Mouse (Mus musculus) neutrophil, adult 5-6 weeks (primary cell): Measurements from ENCODE around the gene Ptrh2. TPM values are rescaled to one million over a fixed set of nuclear protein-coding genes. Genes with fewer than 3 reads are reported as not detected.
A peak's percentile ranks its signal among the peaks of the same experiment; 100 is the strongest.

Experiments
- ATAC-seq: fragments of 151-379, 151-347 bp; 2 replicates; pipeline ENCODE4 v1.8.0; 2017; ENCODE audit warnings: mild to moderate bottlenecking, moderate TSS enrichment; ENCODE audit not compliant: insufficient number of reproducible peaks, poor library complexity, low FRiP score, severe bottlenecking; ENCODE audit errors: extremely low read depth
- total RNA-seq: library from RNA; stranded (forward); fragments of 200-1000 nt; gene quantifications from 2 replicates; pipeline ENCODE4 v1.2.3, GENCODE M21; 2017

Ptrh2 gene
- total RNA-seq = 7.9 and 8.6 TPM in 2 replicates

GRCm38 (mm10) chr11:86683395-86684125, at the start of gene Ptrh2, which contains the start of gene Vmp1:
TSS of gene Ptrh2 (plus strand) at chr11:86683985.
TSS of gene Vmp1 (minus strand) at chr11:86683836.
- peak; percentile 85 for ATAC-seq

GRCm38 (mm10) chr11:86634396-86634795, 49.4 kb upstream of the Ptrh2 start:
- no peak for ATAC-seq

- ATAC-seq = no peak
Observed at GRCm38 (mm10) chr11:86637697-86638096, 46.1 kb upstream of the Ptrh2 start.

DNA sequence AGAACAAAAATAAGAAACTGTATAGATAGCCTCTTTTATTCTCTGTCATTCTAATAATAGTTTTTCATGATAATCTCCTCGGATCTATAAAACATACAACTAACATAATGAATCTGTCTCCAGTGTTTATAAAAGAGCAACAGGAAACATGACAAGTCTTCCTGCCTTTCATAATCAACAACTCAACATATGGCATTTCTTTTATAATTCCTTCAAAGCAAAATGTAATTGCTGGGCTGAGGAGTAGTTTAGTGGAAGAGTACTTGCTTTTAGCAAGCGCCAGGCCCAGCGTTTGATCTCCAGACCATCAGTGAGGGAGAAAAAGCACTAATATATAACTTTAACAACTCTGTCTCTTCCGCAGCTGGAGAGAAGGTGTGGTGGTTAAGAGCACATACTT, 42.1 kb upstream of the Ptrh2 start:
- no peak for ATAC-seq

DNA sequence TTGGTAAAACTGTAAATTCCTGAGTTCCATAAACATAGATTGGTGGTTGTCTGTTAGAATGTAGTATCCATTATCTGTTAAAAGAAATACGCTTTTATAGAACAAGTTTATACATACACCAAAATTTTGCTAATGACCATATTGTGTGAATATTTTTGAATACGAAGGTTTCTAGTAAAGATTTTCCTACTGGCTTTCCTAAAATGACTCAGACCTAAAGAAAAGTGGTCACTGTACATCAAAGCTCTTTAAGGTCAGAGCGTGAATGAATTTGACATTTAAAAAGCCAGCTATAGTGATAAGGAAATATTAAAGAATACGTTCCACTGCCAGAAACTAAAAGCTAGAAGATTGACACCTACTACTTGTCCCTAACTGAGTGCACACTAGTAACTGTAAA, 39.2 kb upstream of the Ptrh2 start:
- ATAC-seq = no peak

DNA sequence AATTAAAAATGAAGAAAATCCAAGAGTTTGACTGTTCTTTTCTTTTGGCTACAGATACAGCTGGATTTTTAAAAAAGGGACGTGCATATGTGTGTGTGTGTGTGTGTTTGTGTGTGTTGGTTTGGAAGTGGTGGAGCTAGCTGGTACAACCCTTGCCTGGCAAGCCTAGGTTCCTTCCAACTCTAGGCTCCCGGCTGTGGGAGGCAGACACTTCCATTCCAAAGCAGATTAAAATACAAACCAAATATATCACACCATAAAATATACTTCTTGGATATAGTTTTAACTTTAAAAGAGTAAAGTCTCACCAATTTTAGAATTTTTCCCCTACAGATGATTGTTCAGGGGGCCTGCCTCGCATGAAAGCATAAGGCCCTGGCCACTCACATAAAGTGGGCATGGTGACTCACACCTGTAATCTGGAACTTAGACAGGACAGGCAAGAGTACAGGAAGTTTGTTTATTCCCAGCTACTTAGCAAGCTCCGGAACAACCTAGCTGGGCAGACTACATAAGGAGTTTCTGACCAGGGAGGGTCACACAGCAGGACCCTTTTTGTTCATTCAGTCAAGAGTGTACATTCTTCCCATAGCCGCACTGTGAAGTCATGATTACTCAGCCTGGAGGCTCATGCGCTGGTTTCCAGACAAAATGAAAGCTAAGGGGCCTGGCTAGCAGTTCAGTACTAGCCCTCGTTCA, 37.5 kb upstream of the Ptrh2 start:
- no peak for ATAC-seq

GRCm38 (mm10) chr11:86646885-86647459, 36.8 kb upstream of the Ptrh2 start:
- no peak for ATAC-seq

DNA sequence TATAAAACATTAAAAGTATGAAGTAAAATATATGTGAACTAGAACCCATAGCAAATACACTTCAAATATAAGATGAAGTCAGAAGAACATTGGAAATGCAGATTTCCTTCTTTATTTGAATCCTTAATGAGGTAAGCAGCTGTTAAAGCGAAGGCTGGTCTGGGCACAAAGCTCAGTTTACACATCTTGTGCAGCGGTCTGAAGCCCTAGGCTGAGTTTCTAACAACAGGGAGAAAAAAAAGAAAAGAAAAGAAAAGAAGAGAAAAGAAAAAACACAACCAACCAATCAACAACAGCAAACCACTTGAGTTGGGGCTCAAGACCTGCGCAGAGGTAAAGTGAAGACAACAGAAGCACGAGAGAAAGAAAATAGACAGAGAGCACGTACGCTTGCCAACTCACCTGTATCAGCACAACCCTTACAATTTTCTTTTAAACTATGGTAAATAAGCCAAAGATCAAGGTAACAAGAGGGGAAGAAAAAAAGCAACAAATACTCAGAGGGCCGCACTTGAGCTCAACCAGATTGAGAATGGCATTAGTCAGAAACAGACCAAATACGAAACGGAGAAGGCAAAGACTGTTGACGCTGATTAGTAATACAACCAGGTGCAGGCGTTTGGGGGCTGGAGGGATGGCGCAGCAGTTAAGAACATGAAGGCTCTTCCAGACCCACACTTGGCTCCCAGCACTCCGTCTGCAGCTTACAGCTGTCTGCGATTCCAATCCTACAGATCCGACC, 35.9 kb upstream of the Ptrh2 start:
- ATAC-seq = no peak

GRCm38 (mm10) chr11:86649542-86649941, 34.2 kb upstream of the Ptrh2 start:
- no peak for ATAC-seq

DNA sequence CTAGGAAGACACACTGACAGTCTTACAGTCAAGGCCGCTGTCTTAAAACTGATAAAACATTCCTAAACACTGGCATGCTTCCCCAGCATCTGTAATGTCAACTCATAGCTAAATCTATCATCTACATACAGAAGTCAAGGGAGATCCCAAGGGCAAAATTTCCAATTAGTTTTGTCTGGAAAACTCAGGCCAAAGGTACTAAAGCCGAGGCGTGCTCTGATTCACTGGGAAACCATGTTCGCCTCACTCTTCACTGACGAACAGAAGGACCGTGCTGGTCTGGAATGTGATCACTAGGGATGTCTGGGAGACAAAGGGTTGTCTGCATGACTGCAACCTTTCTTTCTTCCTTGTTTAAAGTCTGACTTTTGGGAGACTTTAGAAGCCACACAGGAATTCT, 33.1 kb upstream of the Ptrh2 start:
- no peak for ATAC-seq

DNA sequence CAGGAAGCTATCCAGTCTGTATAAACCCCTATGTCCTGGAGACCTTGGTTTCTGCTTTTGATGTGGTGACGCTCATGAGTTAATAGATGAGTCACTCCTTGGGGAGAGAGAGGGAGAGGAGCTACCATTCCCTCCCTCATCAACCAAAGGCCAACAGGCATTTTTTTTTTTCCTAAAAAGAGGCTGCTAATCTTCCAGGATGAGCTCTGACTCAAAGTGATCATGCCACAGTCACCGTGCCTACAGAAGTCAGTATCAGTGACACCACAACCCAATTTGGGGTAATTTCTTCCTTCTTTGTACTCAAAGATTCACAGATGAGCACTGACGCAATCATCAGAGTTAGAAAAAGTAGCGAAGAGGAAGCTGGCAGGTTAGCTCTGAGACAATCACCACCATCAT, 31.2 kb upstream of the Ptrh2 start:
- ATAC-seq = peak; percentile 53; the same call in 1 of the 2 replicates

GRCm38 (mm10) chr11:86653446-86653845, 30.3 kb upstream of the Ptrh2 start:
- ATAC-seq = peak; percentile 70

DNA sequence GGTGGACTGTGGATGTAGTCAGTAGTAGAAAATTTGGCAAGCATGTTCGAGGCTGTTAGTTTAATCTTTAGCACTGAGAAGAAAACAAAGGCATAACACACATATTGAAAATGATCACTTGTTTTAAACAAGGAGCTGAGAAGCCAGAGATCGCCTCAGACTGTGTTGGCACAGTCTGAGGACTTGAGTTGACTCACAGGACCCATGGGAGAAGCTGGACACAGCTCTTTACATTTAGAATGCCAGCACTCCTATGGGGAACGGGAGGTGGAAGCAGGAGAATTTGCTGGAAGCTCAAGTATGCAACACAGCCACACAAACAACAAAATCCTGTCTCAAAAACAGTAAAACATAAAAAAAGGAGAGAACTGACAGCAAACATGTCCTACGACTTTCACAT, 29.7 kb upstream of the Ptrh2 start:
- ATAC-seq = no peak

- ATAC-seq = 0 out of 2 replicates have a peak, but pooled peaks have one; percentile 31
Observed at GRCm38 (mm10) chr11:86655671-86656070, 28.1 kb upstream of the Ptrh2 start.

DNA sequence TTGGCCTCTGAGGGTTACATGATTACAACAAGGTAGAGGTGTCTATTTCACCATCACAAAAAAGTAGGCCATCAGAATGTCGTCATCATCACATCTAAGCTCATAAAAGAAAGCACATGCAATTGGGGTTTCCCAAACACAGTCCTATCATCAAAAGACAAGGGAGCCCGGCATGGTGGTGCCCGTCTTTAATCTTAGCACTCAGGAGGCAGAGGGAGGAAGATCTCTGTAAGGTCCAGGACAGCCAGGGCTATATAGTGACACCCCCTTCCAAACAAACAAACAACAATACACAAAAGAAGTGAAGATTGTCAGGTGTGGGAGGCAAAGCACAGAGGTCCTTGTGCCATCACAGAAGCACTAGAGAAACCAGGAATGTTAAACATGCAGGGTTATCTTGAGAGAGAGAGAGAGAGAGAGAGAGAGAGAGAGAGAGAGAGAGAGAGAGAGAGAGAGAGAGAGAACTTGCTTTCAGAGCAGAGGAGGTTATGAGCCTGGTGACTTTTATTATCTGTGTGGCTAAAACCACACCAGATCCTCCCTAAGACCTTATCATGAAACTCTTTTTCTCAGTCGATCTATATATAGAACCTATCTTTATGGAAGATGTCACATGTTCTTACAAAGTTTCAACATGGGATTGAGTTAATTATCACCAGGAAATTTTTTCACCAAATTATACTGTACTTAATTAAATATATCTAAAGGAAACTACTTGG, 26.8 kb upstream of the Ptrh2 start:
- no peak for ATAC-seq

GRCm38 (mm10) chr11:86657863-86658262, 25.9 kb upstream of the Ptrh2 start:
- no peak for ATAC-seq

GRCm38 (mm10) chr11:86662986-86663895, 20.5 kb upstream of the Ptrh2 start:
- no peak for ATAC-seq

- ATAC-seq = no peak
Observed at GRCm38 (mm10) chr11:86663977-86664376, 19.8 kb upstream of the Ptrh2 start.
